Mouse (Mus musculus): ENCODE measurements around the gene Mtx1. TPM values are rescaled to one million over a fixed set of nuclear protein-coding genes. Genes with fewer than 3 reads are reported as not detected.

The Mtx1 gene
- polyA plus RNA-seq, 1 experiment from 2014 or later = 214 TPM

MicroRNAs encoded within 50 kb of the gene (microRNA counts, 519-probe panel; counts per million panel counts)
- microRNA mmu-miR-92b = not detected

Small RNA genes lying within 50 kb of the gene (microRNA-seq; reads per million reads assigned to microRNA genes)
- gene Mir92b = 109 reads per million, percentile 59 among the genes with 10 or more reads in this experiment

Other genes with a start within 250 kb of the Mtx1 start
- 18.7 and 22.2 TPM in 2 replicates for gene Rusc1, start 133.8 kb downstream of the Mtx1 start, polyA plus RNA-seq (2014; fragmentation: Nextera tagmentation; extraction: Ambion mirVana)
- 0.20 TPM in 1 of 2 replicates, not detected in the other for gene Gm43738, start 126.0 kb downstream of the Mtx1 start, polyA plus RNA-seq (2014; fragmentation: Nextera tagmentation; extraction: Ambion mirVana)
- 352 and 412 TPM in 2 replicates for gene Fdps, start 125.1 kb downstream of the Mtx1 start, polyA plus RNA-seq (2014; fragmentation: Nextera tagmentation; extraction: Ambion mirVana)
- gene Pklr, start 90.9 kb downstream of the Mtx1 start, polyA plus RNA-seq (2014; fragmentation: Nextera tagmentation; extraction: Ambion mirVana) = 13.3 and 15.8 TPM in 2 replicates
- gene Hcn3, start 66.9 kb downstream of the Mtx1 start, polyA plus RNA-seq (2014; fragmentation: Nextera tagmentation; extraction: Ambion mirVana) = 1.8 and 2.5 TPM in 2 replicates
- gene Clk2, start 62.3 kb downstream of the Mtx1 start, polyA plus RNA-seq (2014; fragmentation: Nextera tagmentation; extraction: Ambion mirVana) = 24.9 and 25.3 TPM in 2 replicates
- 98.1 and 101 TPM in 2 replicates for gene Scamp3, start 49.6 kb downstream of the Mtx1 start, polyA plus RNA-seq (2014; fragmentation: Nextera tagmentation; extraction: Ambion mirVana)
- gene Fam189b, start 43.9 kb downstream of the Mtx1 start, polyA plus RNA-seq (2014; fragmentation: Nextera tagmentation; extraction: Ambion mirVana) = 27.6 and 29.3 TPM in 2 replicates
- 39.2 and 41.0 TPM in 2 replicates for gene Gba, start 24.2 kb downstream of the Mtx1 start, polyA plus RNA-seq (2014; fragmentation: Nextera tagmentation; extraction: Ambion mirVana)
- 19.2 and 19.4 TPM in 2 replicates for gene Thbs3, start 11.9 kb downstream of the Mtx1 start, polyA plus RNA-seq (2014; fragmentation: Nextera tagmentation; extraction: Ambion mirVana)
- 4.2 and 10.3 TPM in 2 replicates for gene Muc1, start 2.0 kb upstream of the Mtx1 start, polyA plus RNA-seq (2014; fragmentation: Nextera tagmentation; extraction: Ambion mirVana)
- 331 and 346 TPM in 2 replicates for gene Krtcap2, start 18.9 kb upstream of the Mtx1 start, polyA plus RNA-seq (2014; fragmentation: Nextera tagmentation; extraction: Ambion mirVana)
- gene Trim46, start 19.2 kb upstream of the Mtx1 start, polyA plus RNA-seq (2014; fragmentation: Nextera tagmentation; extraction: Ambion mirVana) = 3.3 and 3.5 TPM in 2 replicates
- gene Dpm3, start 32.3 kb upstream of the Mtx1 start, polyA plus RNA-seq (2014; fragmentation: Nextera tagmentation; extraction: Ambion mirVana) = 143 and 188 TPM in 2 replicates
- 64.7 and 66.5 TPM in 2 replicates for gene Slc50a1, start 43.5 kb upstream of the Mtx1 start, polyA plus RNA-seq (2014; fragmentation: Nextera tagmentation; extraction: Ambion mirVana)
- gene Efna1, start 54.1 kb upstream of the Mtx1 start, polyA plus RNA-seq (2014; fragmentation: Nextera tagmentation; extraction: Ambion mirVana) = 46.2 and 46.6 TPM in 2 replicates
- gene Efna3, start 95.9 kb upstream of the Mtx1 start, polyA plus RNA-seq (2014; fragmentation: Nextera tagmentation; extraction: Ambion mirVana) = 13.2 and 15.3 TPM in 2 replicates
- 20.6 and 22.2 TPM in 2 replicates for gene Efna4, start 110.9 kb upstream of the Mtx1 start, polyA plus RNA-seq (2014; fragmentation: Nextera tagmentation; extraction: Ambion mirVana)
- gene Adam15, start 122.9 kb upstream of the Mtx1 start, polyA plus RNA-seq (2014; fragmentation: Nextera tagmentation; extraction: Ambion mirVana) = 30.4 and 31.0 TPM in 2 replicates
- 0.35 and 0.40 TPM in 2 replicates for gene Dcst2, start 134.9 kb upstream of the Mtx1 start, polyA plus RNA-seq (2014; fragmentation: Nextera tagmentation; extraction: Ambion mirVana)
- 0.15 and 0.34 TPM in 2 replicates for gene Dcst1, start 138.2 kb upstream of the Mtx1 start, polyA plus RNA-seq (2014; fragmentation: Nextera tagmentation; extraction: Ambion mirVana)
- 4.7 and 5.3 TPM in 2 replicates for gene Zbtb7b, start 167.7 kb upstream of the Mtx1 start, polyA plus RNA-seq (2014; fragmentation: Nextera tagmentation; extraction: Ambion mirVana)
- not detected in 2 replicates for gene Lenep, start 175.7 kb upstream of the Mtx1 start, polyA plus RNA-seq (2014; fragmentation: Nextera tagmentation; extraction: Ambion mirVana)
- gene Flad1, start 184.8 kb upstream of the Mtx1 start, polyA plus RNA-seq (2014; fragmentation: Nextera tagmentation; extraction: Ambion mirVana) = 28.3 and 28.7 TPM in 2 replicates
- gene Cks1b, start 191.3 kb upstream of the Mtx1 start, polyA plus RNA-seq (2014; fragmentation: Nextera tagmentation; extraction: Ambion mirVana) = 510 and 525 TPM in 2 replicates
- gene Shc1, start 191.4 kb upstream of the Mtx1 start, polyA plus RNA-seq (2014; fragmentation: Nextera tagmentation; extraction: Ambion mirVana) = 65.1 and 71.4 TPM in 2 replicates
- 40.8 and 45.5 TPM in 2 replicates for gene Pygo2, start 203.1 kb upstream of the Mtx1 start, polyA plus RNA-seq (2014; fragmentation: Nextera tagmentation; extraction: Ambion mirVana)
- 18.8 and 20.3 TPM in 2 replicates for gene Pbxip1, start 209.6 kb upstream of the Mtx1 start, polyA plus RNA-seq (2014; fragmentation: Nextera tagmentation; extraction: Ambion mirVana)
- gene Pmvk, start 227.5 kb upstream of the Mtx1 start, polyA plus RNA-seq (2014; fragmentation: Nextera tagmentation; extraction: Ambion mirVana) = 60.1 and 63.7 TPM in 2 replicates

All from intestine, embryonic 14.5 days (tissue).